Mouse (Mus musculus): ENCODE results near the gene Ap4s1. TPM values are rescaled to one million over a fixed set of nuclear protein-coding genes. Genes with fewer than 3 reads are reported as not detected.

The Ap4s1 gene
- polyA plus RNA-seq, 2 experiments = 18.5 to 32.8 TPM

DNA sequence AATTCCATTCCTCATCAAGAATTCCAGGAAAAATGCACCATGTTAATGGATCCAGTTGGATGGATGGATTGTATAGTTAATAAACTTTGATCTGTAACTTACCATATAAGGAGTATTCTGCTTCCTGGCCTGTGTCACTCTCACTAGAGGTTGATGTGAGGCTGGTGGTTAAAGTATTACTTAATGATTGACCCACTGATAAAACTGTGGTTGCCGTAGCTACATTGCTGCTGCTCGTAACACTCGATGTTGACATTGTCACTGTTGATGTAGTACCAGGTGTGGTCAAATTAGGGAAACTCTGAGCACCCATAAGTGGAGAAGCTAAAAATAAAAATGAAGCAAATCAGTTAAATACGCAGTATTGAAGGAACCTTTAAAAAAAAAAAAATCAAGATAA lies 76.6 kb downstream of the Ap4s1 start:
- Histone ChIP-seq H3K4me1 (ENCODE audit: control insufficient read depth, insufficient read depth, low read length) (no peaks in the 10 kb centered on the region), H3K27me3 (ENCODE audit: control insufficient read depth, insufficient read depth, low read length) (no peaks in the 10 kb centered on the region), H3K4me2 (replicated peaks; ENCODE audit: low read depth, low read length, severe bottlenecking) (no peak overlapping the region), H3K4me3 (replicated peaks; ENCODE audit: low read length) (no peak overlapping the region), H3K9ac (ENCODE audit: low read depth, low read length, severe bottlenecking) (no peak overlapping the region), H3K9me3 (ENCODE audit: control insufficient read depth, low read length) (no peaks in the 10 kb centered on the region), H3K36me3 (ENCODE audit: control insufficient read depth, insufficient read depth, low read length) (peaks cover 67% of the 10 kb centered on the region), H3K27ac (replicated peaks; ENCODE audit: low read depth, low read length) (no peak overlapping the region)
- no peak for ATAC-seq (ENCODE audit: low FRiP score, low read depth)
- TF ChIP-seq POLR2A (IDR thresholded peaks at IDR 0.05; ENCODE audit: borderline replicate concordance, extremely low read depth, insufficient read depth, insufficient read length) = no peak
- no peak for DNase-seq (ENCODE audit: low spot score)
- 92% methylated on average over 4 of the region's 4 CpGs for WGBS

DNA sequence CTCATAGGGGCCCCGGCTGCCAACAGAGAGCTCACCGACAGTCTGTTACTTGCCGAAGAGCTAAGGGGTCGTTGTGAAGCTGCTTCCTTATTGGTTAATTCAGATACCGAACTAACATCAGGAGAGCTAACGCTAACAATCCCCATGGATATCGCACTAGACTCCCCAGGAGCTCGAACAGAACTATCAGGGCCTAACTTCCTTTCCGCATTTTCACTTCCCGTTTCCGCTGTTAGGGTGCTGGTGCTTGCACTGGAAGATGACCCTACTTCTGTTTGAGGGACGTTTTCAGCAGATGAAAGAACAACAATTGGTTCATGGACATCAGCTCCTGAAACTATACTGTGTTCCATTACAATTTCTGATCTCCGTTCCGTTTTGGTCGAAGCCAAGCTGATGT lies 77.9 kb downstream of the Ap4s1 start:
- ATAC-seq (ENCODE audit: low FRiP score, low read depth) = no peak
- DNase-seq (ENCODE audit: low spot score) = no peak
- H3K4me1 ChIP-seq (ENCODE audit: control insufficient read depth, insufficient read depth, low read length) = no peaks in the 10 kb centered on the region
- no peaks in the 10 kb centered on the region for H3K9me3 ChIP-seq (ENCODE audit: control insufficient read depth, low read length)
- H3K4me2 ChIP-seq (replicated peaks; ENCODE audit: low read depth, low read length, severe bottlenecking) = no peak overlapping the region
- no peak overlapping the region for H3K9ac ChIP-seq (ENCODE audit: low read depth, low read length, severe bottlenecking)
- TF ChIP-seq POLR2A (IDR thresholded peaks at IDR 0.05; ENCODE audit: borderline replicate concordance, extremely low read depth, insufficient read depth, insufficient read length) = no peak
- no peaks in the 10 kb centered on the region for H3K27me3 ChIP-seq (ENCODE audit: control insufficient read depth, insufficient read depth, low read length)
- H3K36me3 ChIP-seq (ENCODE audit: control insufficient read depth, insufficient read depth, low read length) = peaks cover 66% of the 10 kb centered on the region
- 94% methylated on average over 15 of the region's 15 CpGs for WGBS
- H3K4me3 ChIP-seq (replicated peaks; ENCODE audit: low read length) = no peak overlapping the region
- H3K27ac ChIP-seq (replicated peaks; ENCODE audit: low read depth, low read length) = no peak overlapping the region

DNA sequence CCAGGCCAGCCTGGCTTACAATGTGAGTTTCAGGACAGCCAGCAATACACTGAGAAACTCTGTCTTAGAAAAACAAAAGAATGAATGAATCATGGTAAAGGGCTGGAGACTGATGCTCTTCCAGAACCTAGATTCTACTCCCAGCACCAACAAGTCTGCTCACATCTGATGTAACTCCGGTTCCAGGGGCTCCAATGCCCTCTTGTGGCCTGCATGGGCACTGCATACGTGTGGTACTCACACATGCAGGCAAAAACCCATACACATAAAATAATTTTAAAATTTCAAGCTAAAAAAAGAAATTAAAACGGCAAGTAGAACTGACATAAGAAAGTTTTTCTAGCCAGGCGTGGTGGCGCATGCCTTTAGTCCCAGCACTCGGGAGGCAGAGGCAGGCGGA lies 94.0 kb downstream of the Ap4s1 start:
- no peak overlapping the region for H3K9ac ChIP-seq (ENCODE audit: low read depth, low read length, severe bottlenecking)
- no peaks in the 10 kb centered on the region for H3K27me3 ChIP-seq (ENCODE audit: control insufficient read depth, insufficient read depth, low read length)
- no peak for TF ChIP-seq POLR2A (IDR thresholded peaks at IDR 0.05; ENCODE audit: borderline replicate concordance, extremely low read depth, insufficient read depth, insufficient read length)
- DNase-seq (ENCODE audit: low spot score) = no peak
- H3K36me3 ChIP-seq (ENCODE audit: control insufficient read depth, insufficient read depth, low read length) = peaks cover 87% of the 10 kb centered on the region
- no peaks in the 10 kb centered on the region for H3K4me1 ChIP-seq (ENCODE audit: control insufficient read depth, insufficient read depth, low read length)
- no peak overlapping the region for H3K27ac ChIP-seq (replicated peaks; ENCODE audit: low read depth, low read length)
- ATAC-seq (ENCODE audit: low FRiP score, low read depth) = no peak
- no peak overlapping the region for H3K4me3 ChIP-seq (replicated peaks; ENCODE audit: low read length)
- no peaks in the 10 kb centered on the region for H3K9me3 ChIP-seq (ENCODE audit: control insufficient read depth, low read length)
- no peak overlapping the region for H3K4me2 ChIP-seq (replicated peaks; ENCODE audit: low read depth, low read length, severe bottlenecking)
- WGBS = 92% methylated on average over 7 of the region's 7 CpGs

Other genes with a start within 250 kb of the Ap4s1 start
- gene Coch, start 97.7 kb upstream of the Ap4s1 start, polyA plus RNA-seq (2012; rRNA removed) = 4.1 and 6.0 TPM in 2 replicates
- gene Coch, start 97.7 kb upstream of the Ap4s1 start, polyA plus RNA-seq (2014; fragmentation: Nextera tagmentation; extraction: Ambion mirVana) = 7.6 and 8.6 TPM in 2 replicates
- gene Strn3, start 864 bp downstream of the Ap4s1 start, polyA plus RNA-seq (2012; rRNA removed) = 61.0 and 67.4 TPM in 2 replicates
- 73.3 and 75.3 TPM in 2 replicates for gene Strn3, start 864 bp downstream of the Ap4s1 start, polyA plus RNA-seq (2014; fragmentation: Nextera tagmentation; extraction: Ambion mirVana)
- gene Hectd1, start 138.5 kb downstream of the Ap4s1 start, polyA plus RNA-seq (2012; rRNA removed) = 32.8 and 35.8 TPM in 2 replicates
- 44.0 and 45.6 TPM in 2 replicates for gene Hectd1, start 138.5 kb downstream of the Ap4s1 start, polyA plus RNA-seq (2014; fragmentation: Nextera tagmentation; extraction: Ambion mirVana)